Mouse (Mus musculus) lung, adult 2 months (tissue): ENCODE data around the gene Cops2.

Source experiments
- CTCF ChIP-seq: fragments of 200-500 bp; IDR thresholded peaks from 2 replicates; pipeline ENCODE4 v1.5.1; 2011; ENCODE audit warnings: mild to moderate bottlenecking, low read length, control low read depth; ENCODE audit not compliant: insufficient read depth
- POLR2A ChIP-seq: fragments of 200-500 bp; IDR thresholded peaks from 2 replicates; pipeline ENCODE4 v1.6.1; 2011; ENCODE audit warnings: low read depth, mild to moderate bottlenecking, control low read depth, low read length, borderline replicate concordance; ENCODE audit errors: extremely low read depth

GRCm38 (mm10) chr2:125901426-125901825, 42.5 kb upstream of the Cops2 start:
- TF ChIP-seq POLR2A: no peak
- no peak for TF ChIP-seq CTCF
